Mouse (Mus musculus) CH12.LX (cell line): Measurements from ENCODE around the gene Cox19.

Experiments used
- CTCF ChIP-seq, 2 experiments: IDR thresholded peaks in 1 of 2; conservative IDR thresholded peaks in 1 of 2; 2 replicates each; pipeline ENCODE4 v1.5.1; 2011 to 2012; ENCODE audit warnings: low read depth in 2 of 2, low read length in 2 of 2, improper control_type of control experiment in 1 of 2, inconsistent platforms in 1 of 2, mild to moderate bottlenecking in 1 of 2, moderate library complexity in 1 of 2
- GABPA ChIP-seq: IDR thresholded peaks from 2 replicates; pipeline ENCODE4 v1.6.1; 2012; ENCODE audit warnings: low read depth, low read length, improper control_type of control experiment, inconsistent platforms; ENCODE audit not compliant: insufficient replicate concordance
- HCFC1 ChIP-seq: IDR thresholded peaks from 2 replicates; pipeline ENCODE4 v1.6.1; 2012; ENCODE audit warnings: low read depth, mild to moderate bottlenecking, inconsistent platforms, low read length, improper control_type of control experiment
- POLR2A ChIP-seq: IDR thresholded peaks from 2 replicates; pipeline ENCODE4 v1.6.1; 2011; ENCODE audit warnings: low read depth, mild to moderate bottlenecking, improper control_type of control experiment, low read length
- ZC3H11A ChIP-seq: IDR thresholded peaks from 2 replicates; pipeline ENCODE4 v1.6.1; 2012; ENCODE audit warnings: low read depth, mild to moderate bottlenecking, inconsistent platforms, low read length, improper control_type of control experiment

DNA sequence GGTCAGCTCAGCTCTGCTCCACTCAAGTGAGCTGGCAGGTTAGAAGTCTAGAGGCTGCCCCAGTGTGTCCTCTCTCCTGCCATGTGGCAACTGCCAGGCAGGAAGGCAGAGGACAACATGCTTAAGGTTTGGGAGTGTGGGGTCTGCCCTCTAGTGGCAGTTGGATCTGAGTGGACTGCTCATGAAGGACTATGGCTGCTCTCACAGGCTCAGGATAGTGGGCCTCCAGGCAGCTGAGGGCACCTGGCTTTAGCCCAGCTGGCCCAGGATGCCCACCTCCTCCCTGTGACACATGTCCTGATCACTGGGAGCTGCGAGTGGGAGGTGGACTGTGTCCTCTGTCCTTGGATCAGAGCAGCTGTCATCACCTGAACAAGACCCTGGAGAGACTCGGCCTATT, 7.4 kb upstream of the Cox19 start:
- TF ChIP-seq CTCF (conservative IDR thresholded peaks at IDR 0.05 in 1 of 2, IDR thresholded peaks at IDR 0.05 in 1 of 2; ENCODE audit: low read depth in 2 of 2, low read length in 2 of 2): peak; percentile 23 to 70; a peak in 2 of 4 replicates
- TF ChIP-seq HCFC1: no peak
- TF ChIP-seq ZC3H11A: no peak
- no peak for TF ChIP-seq POLR2A
- no peak for TF ChIP-seq GABPA
